Mouse (Mus musculus): ENCODE data around the gene Scd2. TPM values are rescaled to one million over a fixed set of nuclear protein-coding genes. Genes with fewer than 3 reads are reported as not detected.

The Scd2 gene
- total and polyA plus RNA-seq, 2 experiments from 2014 or later: 224 to 948 TPM

DNA sequence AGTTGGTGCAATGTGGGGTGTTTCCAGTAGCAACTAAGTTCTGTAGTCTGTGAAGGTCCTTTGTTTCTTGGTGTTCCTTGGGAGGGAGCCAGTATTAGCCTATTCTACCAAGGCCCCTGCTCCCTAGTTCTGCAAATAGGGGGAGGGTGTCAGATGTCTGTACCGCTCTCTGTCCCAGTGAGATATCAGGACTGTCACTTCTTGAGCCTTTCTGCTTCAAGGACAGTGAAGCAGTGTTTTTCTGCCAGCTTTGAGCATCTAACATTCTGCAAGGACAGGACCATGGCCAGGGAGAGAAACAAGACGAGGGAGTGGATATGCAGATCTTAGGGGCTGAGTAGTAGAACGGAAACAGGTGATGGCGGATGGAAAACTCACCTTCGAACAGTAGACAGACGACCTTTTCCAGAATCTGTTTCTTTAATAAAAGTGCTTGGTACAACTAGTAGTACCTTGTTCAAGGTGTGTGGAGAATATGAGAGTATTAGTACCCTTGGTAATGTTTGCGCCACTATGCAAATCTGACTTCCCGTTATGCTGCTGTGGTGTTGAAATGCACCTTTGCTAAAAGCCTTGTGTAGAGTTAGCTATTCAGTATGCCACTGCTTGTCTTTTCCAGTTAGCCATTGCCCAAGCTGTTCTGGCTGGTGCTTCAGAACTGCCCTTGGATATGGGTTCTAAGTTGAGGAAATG is 3.7 kb downstream of the Scd2 start:
- Histone ChIP-seq H3K4me1 (ENCODE audit: insufficient read depth, low read length) (peaks cover 34% of the 10 kb centered on the region), H3K36me3 (ENCODE audit: insufficient read depth, low read length) (peaks cover 37% of the 10 kb centered on the region), H3K9ac (replicated peaks; ENCODE audit: low read length, poor library complexity, severe bottlenecking) (peak overlapping the region; percentile 95), H3K4me2 (ENCODE audit: low read depth, low read length, poor library complexity, severe bottlenecking) (peak overlapping the region; percentile 100), H3K9me3 (ENCODE audit: low read length) (no peaks in the 10 kb centered on the region), H3K4me3 (ENCODE audit: low read depth, low read length) (peak overlapping the region; percentile 92), H3K27me3 (ENCODE audit: insufficient read depth, low read length) (no peaks in the 10 kb centered on the region), H3K27ac (ENCODE audit: low read depth, low read length) (peak overlapping the region; percentile 43; the same call in 1 of the 2 replicates)
- TF ChIP-seq CTCF (IDR thresholded peaks at IDR 0.05): peak; percentile 1; the same call in 1 of the 2 replicates
- WGBS: 44% methylated on average over 8 of the region's 8 CpGs
- DNase-seq (ENCODE audit: low spot score) (peak; percentile 57), ATAC-seq (ENCODE audit: low FRiP score) (no peak)

DNA sequence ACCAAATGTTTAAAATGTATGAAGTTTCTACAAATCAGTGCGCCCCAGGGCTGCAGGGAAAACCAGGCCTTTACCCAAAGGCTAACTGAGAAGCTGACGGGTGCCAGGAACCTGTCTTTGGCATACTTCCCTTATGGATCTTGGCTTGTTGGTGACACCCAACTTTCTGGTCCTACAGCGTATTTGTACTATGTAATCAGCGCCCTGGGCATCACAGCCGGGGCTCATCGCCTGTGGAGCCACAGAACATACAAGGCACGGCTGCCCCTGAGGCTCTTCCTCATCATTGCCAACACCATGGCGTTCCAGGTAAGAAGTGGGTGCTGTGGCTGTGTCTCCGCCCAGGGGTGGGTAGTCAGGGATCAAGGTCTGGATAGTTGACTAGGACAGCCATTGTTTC is 4.4 kb downstream of the Scd2 start:
- no peak for DNase-seq (ENCODE audit: low spot score)
- peaks cover 27% of the 10 kb centered on the region for H3K4me1 ChIP-seq (ENCODE audit: insufficient read depth, low read length)
- H3K9ac ChIP-seq (replicated peaks; ENCODE audit: low read length, poor library complexity, severe bottlenecking): peak overlapping the region; percentile 95
- peak overlapping the region; percentile 100 for H3K4me2 ChIP-seq (ENCODE audit: low read depth, low read length, poor library complexity, severe bottlenecking)
- H3K27ac ChIP-seq (ENCODE audit: low read depth, low read length): no peak overlapping the region; the same call in 1 of the 2 replicates
- no peaks in the 10 kb centered on the region for H3K27me3 ChIP-seq (ENCODE audit: insufficient read depth, low read length)
- WGBS: 64% methylated on average over 9 of the region's 9 CpGs
- TF ChIP-seq CTCF (IDR thresholded peaks at IDR 0.05): no peak
- H3K36me3 ChIP-seq (ENCODE audit: insufficient read depth, low read length): peaks cover 42% of the 10 kb centered on the region
- peak overlapping the region; percentile 92 for H3K4me3 ChIP-seq (ENCODE audit: low read depth, low read length)
- no peaks in the 10 kb centered on the region for H3K9me3 ChIP-seq (ENCODE audit: low read length)
- no peak for ATAC-seq (ENCODE audit: low FRiP score)

DNA sequence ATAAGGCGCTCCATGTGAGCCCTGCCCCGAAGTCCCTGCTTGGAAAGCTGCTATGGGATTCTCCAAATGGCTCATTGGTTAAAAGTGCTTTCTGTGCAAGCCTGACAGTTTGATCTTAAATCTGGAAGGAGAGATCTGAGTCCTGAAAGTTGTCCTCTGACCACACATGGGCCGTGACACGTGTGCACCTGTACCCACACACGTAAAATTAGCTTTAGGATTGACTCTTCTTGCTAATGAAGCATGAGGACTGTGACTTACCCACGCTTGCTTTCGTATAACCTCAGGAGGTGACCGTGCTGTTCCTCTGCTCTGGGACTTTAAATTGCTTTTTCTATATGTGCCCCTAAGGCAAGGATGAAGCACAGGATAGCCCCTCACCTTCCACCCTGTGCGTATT is 5.6 kb downstream of the Scd2 start:
- Histone ChIP-seq H3K4me1 (ENCODE audit: insufficient read depth, low read length) (peaks cover 25% of the 10 kb centered on the region), H3K9me3 (ENCODE audit: low read length) (no peaks in the 10 kb centered on the region), H3K4me2 (ENCODE audit: low read depth, low read length, poor library complexity, severe bottlenecking) (peak overlapping the region; percentile 100), H3K4me3 (ENCODE audit: low read depth, low read length) (peak overlapping the region; percentile 92), H3K27ac (ENCODE audit: low read depth, low read length) (no peak overlapping the region), H3K36me3 (ENCODE audit: insufficient read depth, low read length) (peaks cover 53% of the 10 kb centered on the region), H3K9ac (replicated peaks; ENCODE audit: low read length, poor library complexity, severe bottlenecking) (peak overlapping the region; percentile 9; the same call in 1 of the 2 replicates), H3K27me3 (ENCODE audit: insufficient read depth, low read length) (no peaks in the 10 kb centered on the region)
- ATAC-seq (ENCODE audit: low FRiP score) (no peak), DNase-seq (ENCODE audit: low spot score) (no peak)
- TF ChIP-seq CTCF (IDR thresholded peaks at IDR 0.05): no peak
- WGBS: 78% methylated on average over 9 of the region's 9 CpGs

DNA sequence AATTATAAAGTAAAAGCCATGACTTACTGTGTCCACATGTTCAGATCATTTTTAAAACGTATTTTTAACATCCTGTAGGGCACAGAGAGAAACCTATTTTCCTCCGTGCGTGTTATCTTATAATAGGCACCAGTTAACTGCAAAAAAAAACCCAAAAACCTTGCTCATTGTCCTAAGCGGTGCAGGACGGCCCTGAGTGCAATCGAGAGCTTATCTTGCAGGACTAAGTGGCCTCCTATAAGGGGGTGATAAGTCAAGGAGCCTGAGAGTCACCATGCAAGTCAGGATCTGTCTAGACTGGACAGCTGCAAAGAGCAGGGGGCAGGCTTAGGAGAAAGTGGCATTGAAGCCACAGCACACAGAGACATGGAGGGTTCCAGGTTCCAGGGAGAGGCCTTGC is 6.4 kb downstream of the Scd2 start:
- Histone ChIP-seq H3K4me2 (ENCODE audit: low read depth, low read length, poor library complexity, severe bottlenecking) (peak overlapping the region; percentile 24), H3K9me3 (ENCODE audit: low read length) (no peaks in the 10 kb centered on the region), H3K27me3 (ENCODE audit: insufficient read depth, low read length) (no peaks in the 10 kb centered on the region), H3K4me3 (ENCODE audit: low read depth, low read length) (no peak overlapping the region), H3K27ac (ENCODE audit: low read depth, low read length) (no peak overlapping the region), H3K4me1 (ENCODE audit: insufficient read depth, low read length) (peaks cover 25% of the 10 kb centered on the region), H3K9ac (replicated peaks; ENCODE audit: low read length, poor library complexity, severe bottlenecking) (peak overlapping the region; percentile 19; the same call in 1 of the 2 replicates), H3K36me3 (ENCODE audit: insufficient read depth, low read length) (peaks cover 61% of the 10 kb centered on the region)
- no peak for DNase-seq (ENCODE audit: low spot score)
- 72% methylated on average over 6 of the region's 6 CpGs for WGBS
- no peak for TF ChIP-seq CTCF (IDR thresholded peaks at IDR 0.05)
- ATAC-seq (ENCODE audit: low FRiP score): no peak

DNA sequence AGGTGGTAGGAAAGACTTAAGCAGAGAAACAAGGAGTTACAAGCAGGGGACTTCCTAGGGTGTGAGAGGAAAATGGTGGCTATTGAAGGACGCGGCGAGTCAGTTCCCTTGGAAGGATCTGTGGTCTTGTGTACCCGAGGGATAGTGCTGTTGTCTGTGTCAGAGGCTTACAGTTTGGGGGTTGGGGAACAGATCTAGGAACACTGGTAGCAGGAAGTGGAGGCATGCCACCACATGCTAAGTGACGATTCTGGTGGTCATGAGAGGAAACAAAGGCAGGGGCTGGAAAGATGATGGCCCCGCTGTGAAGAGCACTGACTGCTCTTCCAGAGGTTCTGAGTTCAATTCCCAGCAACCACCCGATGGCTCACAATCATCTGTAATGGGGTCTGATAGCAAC is 7.0 kb downstream of the Scd2 start:
- DNase-seq (ENCODE audit: low spot score) (no peak), ATAC-seq (ENCODE audit: low FRiP score) (no peak)
- 76% methylated on average over 7 of the region's 7 CpGs for WGBS
- Histone ChIP-seq H3K4me1 (ENCODE audit: insufficient read depth, low read length) (peaks cover 25% of the 10 kb centered on the region), H3K9ac (replicated peaks; ENCODE audit: low read length, poor library complexity, severe bottlenecking) (0 out of 2 replicates have a peak overlapping the region, but pooled peaks have one; percentile 19), H3K27me3 (ENCODE audit: insufficient read depth, low read length) (no peaks in the 10 kb centered on the region), H3K4me2 (ENCODE audit: low read depth, low read length, poor library complexity, severe bottlenecking) (peak overlapping the region; percentile 24; the same call in 1 of the 2 replicates), H3K9me3 (ENCODE audit: low read length) (no peaks in the 10 kb centered on the region), H3K4me3 (ENCODE audit: low read depth, low read length) (no peak overlapping the region), H3K27ac (ENCODE audit: low read depth, low read length) (no peak overlapping the region), H3K36me3 (ENCODE audit: insufficient read depth, low read length) (peaks cover 67% of the 10 kb centered on the region)
- no peak for TF ChIP-seq CTCF (IDR thresholded peaks at IDR 0.05)

DNA sequence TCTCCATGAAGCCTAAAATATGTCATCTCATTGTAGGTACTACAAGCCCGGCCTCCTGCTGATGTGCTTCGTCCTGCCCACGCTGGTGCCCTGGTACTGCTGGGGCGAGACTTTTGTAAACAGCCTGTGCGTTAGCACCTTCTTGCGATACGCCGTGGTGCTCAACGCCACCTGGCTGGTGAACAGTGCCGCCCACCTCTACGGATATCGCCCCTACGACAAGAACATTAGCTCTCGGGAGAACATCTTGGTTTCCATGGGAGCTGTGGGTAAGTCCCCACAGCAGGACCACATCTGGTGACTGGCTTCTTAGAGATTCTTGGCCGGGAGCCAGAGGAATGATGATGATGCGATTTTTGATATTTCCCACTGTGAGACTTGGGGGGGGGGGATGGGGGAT is 7.7 kb downstream of the Scd2 start:
- Histone ChIP-seq H3K36me3 (ENCODE audit: insufficient read depth, low read length) (peaks cover 72% of the 10 kb centered on the region), H3K27me3 (ENCODE audit: insufficient read depth, low read length) (no peaks in the 10 kb centered on the region), H3K9ac (replicated peaks; ENCODE audit: low read length, poor library complexity, severe bottlenecking) (0 out of 2 replicates have a peak overlapping the region, but pooled peaks have one; percentile 29), H3K27ac (ENCODE audit: low read depth, low read length) (no peak overlapping the region), H3K9me3 (ENCODE audit: low read length) (no peaks in the 10 kb centered on the region), H3K4me3 (ENCODE audit: low read depth, low read length) (no peak overlapping the region), H3K4me2 (ENCODE audit: low read depth, low read length, poor library complexity, severe bottlenecking) (no peak overlapping the region), H3K4me1 (ENCODE audit: insufficient read depth, low read length) (peaks cover 24% of the 10 kb centered on the region)
- DNase-seq (ENCODE audit: low spot score): peak; percentile 48
- WGBS: 64% methylated on average over 16 of the region's 16 CpGs
- TF ChIP-seq CTCF (IDR thresholded peaks at IDR 0.05): no peak
- no peak for ATAC-seq (ENCODE audit: low FRiP score)
